Mouse (Mus musculus) CH12.LX (cell line): ENCODE measurements around the gene Olfr1066. TPM values are rescaled to one million over a fixed set of nuclear protein-coding genes. Genes with fewer than 3 reads are reported as not detected.

Source experiments
- DNase-seq: peaks from one replicate; pipeline ENCODE4 v3.0.0-alpha.2; 2013; ENCODE audit errors: extremely low read depth
- H3K27ac ChIP-seq: 2 replicates; pipeline ENCODE4 v1.5.1; 2012; ENCODE audit warnings: low read depth, mild to moderate bottlenecking, control low read depth, moderate library complexity; ENCODE audit not compliant: insufficient read depth
- H3K27me3 ChIP-seq: replicated peaks from 2 replicates; pipeline ENCODE3; 2012; ENCODE audit warnings: inconsistent platforms
- H3K36me3 ChIP-seq, 2 experiments: replicated peaks in 1 of 2; 2 replicates each; pipeline versions ENCODE3 to v1.6.1; 2012; ENCODE audit warnings: inconsistent platforms in 1 of 2, low read length in 1 of 2, mild to moderate bottlenecking in 1 of 2, mixed read lengths in 1 of 2, moderate library complexity in 1 of 2; ENCODE audit not compliant: control insufficient read depth in 1 of 2, insufficient read depth in 1 of 2
- H3K4me1 ChIP-seq, 2 experiments: 2 replicates each; pipeline ENCODE4 v1.6.1; 2012; ENCODE audit warnings: inconsistent platforms in 1 of 2, moderate library complexity in 1 of 2; ENCODE audit not compliant: insufficient read depth in 2 of 2, control insufficient read depth in 1 of 2
- H3K4me2 ChIP-seq: 2 replicates; pipeline ENCODE4 v1.6.1; 2012; ENCODE audit warnings: low read depth, mild to moderate bottlenecking, control low read depth; ENCODE audit not compliant: poor library complexity, insufficient read depth, severe bottlenecking
- H3K4me3 ChIP-seq, 3 experiments: fragments of 150-350 bp in 1 of 3; sonication (generic) in 1 of 3; replicated peaks in 1 of 3; 2 replicates each; pipeline versions ENCODE3 to v1.5.1; 2011 to 2012; ENCODE audit warnings: low read depth in 2 of 3, low read length in 2 of 3, mild to moderate bottlenecking in 2 of 3, moderate library complexity in 2 of 3, control low read depth in 1 of 3, improper control_type of control experiment in 1 of 3, inconsistent platforms in 1 of 3, mixed read lengths in 1 of 3; ENCODE audit not compliant: poor library complexity in 1 of 3
- H3K79me2 ChIP-seq: replicated peaks from 2 replicates; pipeline ENCODE4 v1.6.1; 2012; ENCODE audit warnings: mild to moderate bottlenecking, moderate library complexity; ENCODE audit not compliant: control insufficient read depth, poor library complexity, insufficient read depth, severe bottlenecking; ENCODE audit errors: extremely low read depth
- H3K9ac ChIP-seq: 2 replicates; pipeline ENCODE4 v1.6.1; 2012; ENCODE audit warnings: low read depth, mild to moderate bottlenecking, control low read depth, moderate library complexity; ENCODE audit not compliant: insufficient read depth
- H3K9me3 ChIP-seq: replicated peaks from 2 replicates; pipeline ENCODE3; 2012; ENCODE audit warnings: low read length, inconsistent platforms, mixed read lengths
- CHD1 ChIP-seq: IDR thresholded peaks from 2 replicates; pipeline ENCODE4 v1.6.1; 2012; ENCODE audit warnings: low read depth, low read length, improper control_type of control experiment, inconsistent platforms
- CHD2 ChIP-seq: IDR thresholded peaks from 2 replicates; pipeline ENCODE4 v1.6.1; 2011; ENCODE audit warnings: low read length, improper control_type of control experiment
- CTCF ChIP-seq, 2 experiments: IDR thresholded peaks in 1 of 2; conservative IDR thresholded peaks in 1 of 2; 2 replicates each; pipeline ENCODE4 v1.5.1; 2011 to 2012; ENCODE audit warnings: low read depth in 2 of 2, low read length in 2 of 2, improper control_type of control experiment in 1 of 2, inconsistent platforms in 1 of 2, mild to moderate bottlenecking in 1 of 2, moderate library complexity in 1 of 2
- E2F4 ChIP-seq: IDR thresholded peaks from 2 replicates; pipeline ENCODE4 v1.6.1; 2011; ENCODE audit warnings: low read depth, low read length, improper control_type of control experiment; ENCODE audit not compliant: insufficient replicate concordance
- HCFC1 ChIP-seq: IDR thresholded peaks from 2 replicates; pipeline ENCODE4 v1.6.1; 2012; ENCODE audit warnings: low read depth, mild to moderate bottlenecking, inconsistent platforms, low read length, improper control_type of control experiment
- IRF4 ChIP-seq: IDR thresholded peaks from 2 replicates; pipeline ENCODE4 v1.6.1; 2014; ENCODE audit warnings: low read depth, mild to moderate bottlenecking, inconsistent platforms, low read length, improper control_type of control experiment
- JUN ChIP-seq: IDR thresholded peaks from 2 replicates; pipeline ENCODE4 v1.6.1; 2011; ENCODE audit warnings: low read depth, mild to moderate bottlenecking, low read length, improper control_type of control experiment, moderate library complexity; ENCODE audit not compliant: insufficient read depth
- JUND ChIP-seq: conservative IDR thresholded peaks from 2 replicates; pipeline ENCODE4 v1.6.1; 2011; ENCODE audit warnings: low read depth, low read length, improper control_type of control experiment
- MAX ChIP-seq: IDR thresholded peaks from 2 replicates; pipeline ENCODE4 v1.6.1; 2011; ENCODE audit warnings: low read length, improper control_type of control experiment
- MEF2A ChIP-seq: IDR thresholded peaks from 2 replicates; pipeline ENCODE4 v1.6.1; 2014; ENCODE audit warnings: low read depth, mild to moderate bottlenecking, inconsistent platforms, low read length, improper control_type of control experiment, borderline replicate concordance
- MXI1 ChIP-seq: IDR thresholded peaks from 2 replicates; pipeline ENCODE4 v1.6.1; 2011; ENCODE audit warnings: mild to moderate bottlenecking, low read depth, low read length, improper control_type of control experiment
- MYC ChIP-seq: IDR thresholded peaks from 2 replicates; pipeline ENCODE4 v1.6.1; 2011; ENCODE audit warnings: low read depth, mild to moderate bottlenecking, improper control_type of control experiment, low read length
- NELFE ChIP-seq: IDR thresholded peaks from 2 replicates; pipeline ENCODE4 v1.6.1; 2011; ENCODE audit warnings: low read depth, low read length, improper control_type of control experiment
- NRF1 ChIP-seq: IDR thresholded peaks from 2 replicates; pipeline ENCODE4 v1.6.1; 2014; ENCODE audit warnings: low read depth, mild to moderate bottlenecking, inconsistent platforms, low read length, improper control_type of control experiment, moderate library complexity
- PAX5 ChIP-seq: IDR thresholded peaks from 2 replicates; pipeline ENCODE4 v1.6.1; 2012; ENCODE audit warnings: low read length, inconsistent platforms, mixed read lengths
- POLR2A ChIP-seq: IDR thresholded peaks from 2 replicates; pipeline ENCODE4 v1.6.1; 2011; ENCODE audit warnings: low read depth, mild to moderate bottlenecking, improper control_type of control experiment, low read length
- RAD21 ChIP-seq: IDR thresholded peaks from 2 replicates; pipeline ENCODE4 v1.6.1; 2011; ENCODE audit warnings: low read depth, mild to moderate bottlenecking, low read length, improper control_type of control experiment, moderate library complexity
- SMC3 ChIP-seq: IDR thresholded peaks from 2 replicates; pipeline ENCODE4 v1.6.1; 2011; ENCODE audit warnings: low read depth, low read length, improper control_type of control experiment
- TBP ChIP-seq: conservative IDR thresholded peaks from 2 replicates; pipeline ENCODE4 v1.6.1; 2011; ENCODE audit warnings: low read depth, low read length, improper control_type of control experiment
- TCF12 ChIP-seq: IDR thresholded peaks from 2 replicates; pipeline ENCODE4 v1.6.1; 2014; ENCODE audit warnings: low read depth, mild to moderate bottlenecking, inconsistent platforms, low read length, improper control_type of control experiment
- ZC3H11A ChIP-seq: IDR thresholded peaks from 2 replicates; pipeline ENCODE4 v1.6.1; 2012; ENCODE audit warnings: low read depth, mild to moderate bottlenecking, inconsistent platforms, low read length, improper control_type of control experiment
- ZKSCAN1 ChIP-seq: IDR thresholded peaks from 2 replicates; pipeline ENCODE4 v1.6.1; 2012; ENCODE audit warnings: low read depth, inconsistent platforms, low read length, improper control_type of control experiment, borderline replicate concordance
- ZMIZ1 ChIP-seq: IDR thresholded peaks from 2 replicates; pipeline ENCODE4 v1.6.1; 2012; ENCODE audit warnings: low read depth, mild to moderate bottlenecking, inconsistent platforms, low read length, improper control_type of control experiment
- dilution Hi-C: fragments of 300-500 bp; cut with MboI; formaldehyde crosslinking; loops from 2 replicates; pipeline ENCODE4 v1.14.3; 2020; ENCODE audit warnings: low sequenced_read_pairs; ENCODE audit not compliant: extremely low pct_unique_long_range_greater_than_20kb, extremely low pct_ligation_motif_present
- in situ Hi-C: fragments of 300-500 bp; cut with MboI; formaldehyde crosslinking; loops from 3 replicates; pipeline ENCODE4 v1.14.3; 2019; ENCODE audit warnings: low sequenced_read_pairs, low pct_ligation_motif_present, low pct_unique_long_range_greater_than_20kb, mixed read lengths
- polyA plus RNA-seq: library from polyadenylated mRNA; unstranded; fragments of >175 nt; gene quantifications from 2 replicates; pipeline ENCODE4 v1.2.1, GENCODE M21; 2012; ENCODE audit warnings: low read depth; ENCODE audit not compliant: insufficient read length
- total RNA-seq, 2 experiments: library from RNA; depleted of rRNA; stranded (reverse); fragments of 300-350 nt in 1 of 2; fragments of >200 nt in 1 of 2; gene quantifications; 2 replicates each; pipeline ENCODE4 v1.2.3; 2012 to 2014

Olfr1066 gene
- total RNA-seq (2012; rRNA removed) (not detected in 2 replicates), total RNA-seq (2014; rRNA removed) (not detected in 2 replicates), polyA plus RNA-seq (not detected in 2 replicates)

DNA sequence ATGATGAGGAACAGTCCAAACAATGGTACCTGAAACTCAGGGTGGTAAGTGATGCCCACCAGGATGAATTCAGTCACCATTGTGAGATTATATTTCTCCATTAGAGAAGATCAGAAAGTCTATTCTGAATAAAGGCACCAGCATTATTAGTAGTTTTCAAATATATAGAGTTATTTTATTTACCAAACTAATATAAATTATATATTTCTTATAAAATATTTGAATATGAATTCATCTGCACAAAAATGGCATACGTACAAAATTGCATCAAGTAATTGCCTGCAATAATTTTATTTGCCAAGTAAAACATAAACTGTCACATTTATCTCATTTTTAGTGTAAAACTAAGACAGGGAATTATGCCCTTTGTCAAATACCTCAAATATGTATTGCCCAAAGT lies at the start of gene Olfr1066:
Gene Olfr1066, minus strand, starts transcription at position 101 of the 400 bp plus-strand sequence.
- Histone ChIP-seq H3K4me1 (no peaks in the 10 kb centered on the region), H3K36me3 (no peaks in the 10 kb centered on the region), H3K9ac (no peak within 1 kb of the TSS), H3K4me3 (no peak within 1 kb of the TSS), H3K79me2 (no peaks in the 10 kb centered on the region), H3K27me3 (no peaks in the 10 kb centered on the region), H3K4me2 (no peak within 1 kb of the TSS), H3K27ac (no peak within 1 kb of the TSS), H3K9me3 (peaks cover 10% of the 10 kb centered on the region)
- dilution Hi-C loops: no loop called here
- in situ Hi-C loops: loop anchor here (25.0 kb wide), 1 partner anchor 719 kb away; no protein-coding TSS in a partner anchor
- no peak for TF ChIP-seq ZMIZ1
- no peak for TF ChIP-seq PAX5
- no peak for TF ChIP-seq ZKSCAN1
- no peak for TF ChIP-seq RAD21
- TF ChIP-seq CHD2: no peak
- no peak for DNase-seq

- no peak within 1 kb of the TSS for H3K9ac ChIP-seq
- H3K4me1 ChIP-seq: no peaks in the 10 kb centered on the region
- dilution Hi-C loops (no loop called here), in situ Hi-C loops (no loop called here)
- no peak within 1 kb of the TSS for H3K27ac ChIP-seq
- no peak for TF ChIP-seq JUND
- TF ChIP-seq MYC: no peak
- TF ChIP-seq PAX5: no peak
- TF ChIP-seq MEF2A: no peak
- TF ChIP-seq SMC3: no peak
- no peak for TF ChIP-seq MAX
- TF ChIP-seq NELFE: no peak
- no peak for TF ChIP-seq POLR2A
- no peaks in the 10 kb centered on the region for H3K27me3 ChIP-seq
- peaks cover 4% of the 10 kb centered on the region for H3K9me3 ChIP-seq
- no peak within 1 kb of the TSS for H3K4me2 ChIP-seq
- no peaks in the 10 kb centered on the region for H3K79me2 ChIP-seq
- no peaks in the 10 kb centered on the region for H3K36me3 ChIP-seq
- no peak within 1 kb of the TSS for H3K4me3 ChIP-seq
- DNase-seq: no peak
Measured at GRCm38 (mm10) chr2:86487286-86487685, 31.2 kb upstream of the Olfr1066 start, which contains the start of gene Olfr228. Gene Olfr228, minus strand, starts transcription at chr2:86487386.

GRCm38 (mm10) chr2:86464442-86465109 lies 8.5 kb upstream of the Olfr1066 start:
- dilution Hi-C loops: no loop called here
- peak; percentile 1 for DNase-seq
- H3K27me3 ChIP-seq: no peaks in the 10 kb centered on the region

More at GRCm38 (mm10) chr2:86464442-86465109, 8.5 kb upstream of the Olfr1066 start:
- no peak overlapping the region for H3K27ac ChIP-seq
- no peaks in the 10 kb centered on the region for H3K79me2 ChIP-seq
- in situ Hi-C loops: loop anchor here (25.0 kb wide), 1 partner anchor 727 kb away; no protein-coding TSS in a partner anchor
- no peaks in the 10 kb centered on the region for H3K36me3 ChIP-seq
- no peak overlapping the region for H3K9ac ChIP-seq
- TF ChIP-seq JUN (no peak), IRF4 (no peak), HCFC1 (no peak), SMC3 (peak; percentile 19; the same call in 1 of the 2 replicates), CTCF (conservative IDR thresholded peaks at IDR 0.05 in 1 of 2, IDR thresholded peaks at IDR 0.05 in 1 of 2; ENCODE audit: low read depth in 2 of 2, low read length in 2 of 2) (peak; percentile 27 to 41; a peak in 2 of 4 replicates), E2F4 (no peak), MXI1 (no peak), NRF1 (no peak), TCF12 (no peak), RAD21 (peak; percentile 20), CHD1 (no peak), TBP (no peak), PAX5 (no peak), POLR2A (no peak), ZC3H11A (no peak)
- H3K9me3 ChIP-seq: peaks cover 5% of the 10 kb centered on the region
- H3K4me2 ChIP-seq: no peak overlapping the region
- no peak overlapping the region for H3K4me3 ChIP-seq
- no peaks in the 10 kb centered on the region for H3K4me1 ChIP-seq
